In the genomic region with DNA sequence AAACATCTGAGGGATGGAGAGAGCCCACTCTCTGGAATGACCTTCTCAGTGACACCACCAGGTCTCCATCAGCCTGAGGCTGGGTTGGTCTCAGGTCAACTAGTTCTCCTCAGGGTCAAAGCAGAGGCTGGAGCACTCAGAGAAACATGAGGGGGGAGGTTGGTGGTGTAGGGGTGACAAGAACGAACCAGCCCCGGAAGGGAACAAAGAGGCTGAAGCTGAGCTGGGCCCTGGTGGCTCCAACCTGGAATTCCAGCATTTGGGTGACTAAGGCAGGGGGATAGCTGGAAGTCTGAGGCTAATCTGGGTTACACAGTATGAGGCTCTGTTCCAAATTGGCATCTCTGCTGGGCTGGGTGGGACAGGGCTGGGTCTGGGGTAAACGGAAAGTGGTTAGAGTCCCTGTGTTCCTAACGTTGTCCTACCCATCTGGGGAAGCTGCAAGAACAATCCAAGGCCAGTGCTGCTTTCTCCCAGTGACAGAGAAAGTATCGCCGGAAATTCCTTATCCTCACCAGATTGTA, we compare ENCODE assay signal across 10 mouse cellular contexts. TPM values are rescaled to one million over a fixed set of nuclear protein-coding genes. Genes with fewer than 3 reads are reported as not detected.
DNase-seq lines count a peak whose midpoint lies in the region; ATAC-seq and TF ChIP-seq lines count a peak whose summit lies in the region.
"Had no signal": no experiment of that assay in that cellular context is flagged by ENCODE, and none has a peak within 500 bp of the region (broad histone marks: within the 10 kb centered on the region; RNA-seq: fewer than 3 reads in every experiment).

No protein-coding gene starts in this region.

- TF ChIP-seq POLR2A in cerebellum, adult 2 months (IDR thresholded peaks at IDR 0.05; ENCODE audit: borderline replicate concordance, insufficient read depth, low read length) = no peak

- WGBS in heart, embryonic 13.5 days = 13% methylated on average over 6 of the region's 6 CpGs
- WGBS in stomach, embryonic 14.5 days = 25% methylated on average over 6 of the region's 6 CpGs
- WGBS in stomach, postnatal 0 days = 38% methylated on average over 6 of the region's 6 CpGs
- WGBS in hindbrain, postnatal 0 days = 35% methylated on average over 6 of the region's 6 CpGs
- WGBS in neural tube, embryonic 14.5 days = 33% methylated on average over 6 of the region's 6 CpGs
- WGBS in cerebellum, adult 2 months = 52% methylated on average over 6 of the region's 6 CpGs

- peaks cover 14% of the 10 kb centered on the region for H3K27me3 ChIP-seq in heart, embryonic 13.5 days (replicated peaks)
- H3K27me3 ChIP-seq in stomach, embryonic 14.5 days (ENCODE audit: control insufficient read depth, insufficient read depth, low read length) = no peaks in the 10 kb centered on the region
- no peaks in the 10 kb centered on the region for H3K27me3 ChIP-seq in stomach, postnatal 0 days (ENCODE audit: control insufficient read depth, insufficient read depth, low read length)
- no peaks in the 10 kb centered on the region for H3K27me3 ChIP-seq in hindbrain, postnatal 0 days (ENCODE audit: insufficient read depth, low read length)
- no peaks in the 10 kb centered on the region for H3K27me3 ChIP-seq in neural tube, embryonic 14.5 days (ENCODE audit: control insufficient read depth, insufficient read depth, low read length)
- H3K27me3 ChIP-seq in cerebellum, adult 2 months (ENCODE audit: control insufficient read depth, insufficient read depth, low read length) = no peaks in the 10 kb centered on the region

- peak overlapping the region; percentile 54 for H3K9ac ChIP-seq in heart, embryonic 13.5 days
- H3K9ac ChIP-seq in stomach, embryonic 14.5 days (replicated peaks; ENCODE audit: low read depth, low read length) = no peak overlapping the region
- H3K9ac ChIP-seq in stomach, postnatal 0 days (ENCODE audit: low read length) = no peak overlapping the region
- no peak overlapping the region for H3K9ac ChIP-seq in hindbrain, postnatal 0 days (replicated peaks; ENCODE audit: low read length)
- 0 out of 2 replicates have a peak overlapping the region, but pooled peaks have one; percentile 32 for H3K9ac ChIP-seq in neural tube, embryonic 14.5 days (replicated peaks; ENCODE audit: low read depth, low read length)
- H3K9ac ChIP-seq: embryonic facial prominence, embryonic 13.5 days had no signal

- no peak for ATAC-seq in heart, embryonic 13.5 days (ENCODE audit: extremely low read depth, insufficient number of reproducible peaks, low FRiP score, low TSS enrichment)
- peak; percentile 25; the same call in 1 of the 2 replicates for ATAC-seq in stomach, embryonic 14.5 days (ENCODE audit: insufficient number of reproducible peaks, insufficient read depth, low FRiP score, low read depth)
- ATAC-seq in stomach, postnatal 0 days (ENCODE audit: low FRiP score, low TSS enrichment) = no peak
- ATAC-seq in hindbrain, postnatal 0 days = no peak
- ATAC-seq in neural tube, embryonic 14.5 days (ENCODE audit: low read depth) = 0 out of 2 replicates have a peak, but pooled peaks have one; percentile 19

- peak overlapping the region; percentile 33 for H3K4me2 ChIP-seq in heart, embryonic 13.5 days
- no peak overlapping the region for H3K4me2 ChIP-seq in stomach, embryonic 14.5 days (replicated peaks; ENCODE audit: low read depth, low read length)
- H3K4me2 ChIP-seq in stomach, postnatal 0 days (replicated peaks; ENCODE audit: low read depth) = no peak overlapping the region
- no peak overlapping the region for H3K4me2 ChIP-seq in hindbrain, postnatal 0 days (ENCODE audit: low read depth, low read length)
- no peak overlapping the region for H3K4me2 ChIP-seq in neural tube, embryonic 14.5 days (ENCODE audit: low read depth, low read length)

- no peak for TF ChIP-seq EP300 in stomach, postnatal 0 days (optimal IDR thresholded peaks at IDR 0.05)

- H3K9me3 ChIP-seq in heart, embryonic 13.5 days = no peaks in the 10 kb centered on the region
- no peaks in the 10 kb centered on the region for H3K9me3 ChIP-seq in stomach, embryonic 14.5 days (ENCODE audit: control insufficient read depth, low read depth, low read length)
- no peaks in the 10 kb centered on the region for H3K9me3 ChIP-seq in stomach, postnatal 0 days (ENCODE audit: control insufficient read depth, low read length)
- no peaks in the 10 kb centered on the region for H3K9me3 ChIP-seq in hindbrain, postnatal 0 days (ENCODE audit: low read length)
- H3K9me3 ChIP-seq in neural tube, embryonic 14.5 days (ENCODE audit: control insufficient read depth, low read length) = no peaks in the 10 kb centered on the region
- H3K9me3 ChIP-seq: embryonic facial prominence, embryonic 13.5 days had no signal

- no peak for TF ChIP-seq CTCF in stomach, postnatal 0 days (IDR thresholded peaks at IDR 0.05; ENCODE audit: low read depth)
- no peak for TF ChIP-seq CTCF in hindbrain, postnatal 0 days (IDR thresholded peaks at IDR 0.05; ENCODE audit: low read depth)
- TF ChIP-seq CTCF in cerebellum, adult 2 months (IDR thresholded peaks at IDR 0.05; ENCODE audit: borderline replicate concordance, insufficient read depth, low read depth, low read length) = no peak

- peaks cover 43% of the 10 kb centered on the region for H3K4me1 ChIP-seq in heart, embryonic 13.5 days
- H3K4me1 ChIP-seq in stomach, embryonic 14.5 days (ENCODE audit: control insufficient read depth, insufficient read depth, low read length) = no peaks in the 10 kb centered on the region
- no peaks in the 10 kb centered on the region for H3K4me1 ChIP-seq in stomach, postnatal 0 days (replicated peaks; ENCODE audit: control insufficient read depth, insufficient read depth)
- H3K4me1 ChIP-seq in hindbrain, postnatal 0 days (ENCODE audit: insufficient read depth, low read length) = no peaks in the 10 kb centered on the region
- peaks cover 4% of the 10 kb centered on the region for H3K4me1 ChIP-seq in neural tube, embryonic 14.5 days (ENCODE audit: control insufficient read depth, insufficient read depth, low read length)
- no peaks in the 10 kb centered on the region for H3K4me1 ChIP-seq in cerebellum, adult 2 months (ENCODE audit: control insufficient read depth, insufficient read depth, low read length)

- peak overlapping the region; percentile 68 for H3K27ac ChIP-seq in heart, embryonic 13.5 days (replicated peaks)
- no peak overlapping the region for H3K27ac ChIP-seq in stomach, embryonic 14.5 days (ENCODE audit: low read length)
- no peak overlapping the region for H3K27ac ChIP-seq in stomach, postnatal 0 days (replicated peaks)
- H3K27ac ChIP-seq in hindbrain, postnatal 0 days = 0 out of 2 replicates have a peak overlapping the region, but pooled peaks have one; percentile 2
- H3K27ac ChIP-seq in neural tube, embryonic 14.5 days (ENCODE audit: low read depth, low read length) = no peak overlapping the region
- no peak overlapping the region for H3K27ac ChIP-seq in cerebellum, adult 2 months (ENCODE audit: insufficient read depth, low read length)
- H3K27ac ChIP-seq: embryonic facial prominence, embryonic 13.5 days had no signal

- no peak overlapping the region for H3K4me3 ChIP-seq in heart, embryonic 13.5 days
- H3K4me3 ChIP-seq in stomach, embryonic 14.5 days (ENCODE audit: low read depth, low read length) = no peak overlapping the region
- no peak overlapping the region for H3K4me3 ChIP-seq in stomach, postnatal 0 days (ENCODE audit: low read depth, low read length)
- no peak overlapping the region for H3K4me3 ChIP-seq in hindbrain, postnatal 0 days (ENCODE audit: low read length)
- no peak overlapping the region for H3K4me3 ChIP-seq in neural tube, embryonic 14.5 days (ENCODE audit: low read depth, low read length)
- H3K4me3 ChIP-seq in cerebellum, adult 2 months (replicated peaks; ENCODE audit: insufficient read depth, low read depth, low read length) = no peak overlapping the region
- H3K4me3 ChIP-seq: embryonic facial prominence, embryonic 13.5 days had no signal

- no peaks in the 10 kb centered on the region for H3K36me3 ChIP-seq in heart, embryonic 13.5 days
- no peaks in the 10 kb centered on the region for H3K36me3 ChIP-seq in stomach, embryonic 14.5 days (ENCODE audit: control insufficient read depth, insufficient read depth, low read length)
- H3K36me3 ChIP-seq in stomach, postnatal 0 days (ENCODE audit: control insufficient read depth, insufficient read depth, low read length) = no peaks in the 10 kb centered on the region
- H3K36me3 ChIP-seq in hindbrain, postnatal 0 days (ENCODE audit: insufficient read depth, low read length) = no peaks in the 10 kb centered on the region
- H3K36me3 ChIP-seq in neural tube, embryonic 14.5 days (ENCODE audit: control insufficient read depth, insufficient read depth, low read length) = 0 out of 2 replicates have a peak, but pooled peaks cover 2% of the 10 kb centered on the region
- H3K36me3 ChIP-seq: embryonic facial prominence, embryonic 13.5 days had no signal

- no peak for DNase-seq in heart, adult 8-10 months (ENCODE audit: low spot score)
- no peak for DNase-seq in stomach, postnatal 0 days (ENCODE audit: low spot score)
- no peak for DNase-seq in hindbrain, postnatal 0 days (ENCODE audit: low spot score)
- no peak for DNase-seq in right cerebral cortex, postnatal 10 days (ENCODE audit: low spot score in 2 of 2)
- DNase-seq in cerebellum, adult 2 months = no peak

RNA-seq across cellular contexts. Expression of a gene that starts 27.9 kb away (rescaled TPM):
- polyA plus RNA-seq in heart, embryonic 13.5 days (2015; fragmentation: Nextera tagmentation; extraction: Ambion mirVana) = 0.07 and 0.08 TPM in 2 replicates
- under 1 TPM; 0.49 to 0.90 (median 0.64) TPM for total RNA-seq in heart, adult 8-10 months (2022)
- 0.29 and 0.55 TPM in 2 replicates for polyA plus RNA-seq in stomach, embryonic 14.5 days (2014; fragmentation: Nextera tagmentation; extraction: Ambion mirVana)
- 0.17 and 0.22 TPM in 2 replicates for polyA plus RNA-seq in stomach, postnatal 0 days (2015; fragmentation: Nextera tagmentation; extraction: Ambion mirVana)
- total RNA-seq in hindbrain, postnatal 0 days (2014; rRNA removed) = 11.1 and 11.8 TPM in 2 replicates
- polyA plus RNA-seq in hindbrain, postnatal 0 days (2015; fragmentation: Nextera tagmentation; extraction: Ambion mirVana) = 3.0 and 3.5 TPM in 2 replicates
- polyA plus RNA-seq in neural tube, embryonic 14.5 days (2014; fragmentation: Nextera tagmentation; extraction: Ambion mirVana) = 4.1 and 7.5 TPM in 2 replicates
- polyA plus RNA-seq in cerebellum, adult 2 months (2012; rRNA removed) = 40.4 and 41.4 TPM in 2 replicates
- total RNA-seq: liver, adult 2 months had no signal

RNA-seq across cellular contexts. Expression of a gene that starts 40.0 kb away (rescaled TPM):
- 0.23 and 0.28 TPM in 2 replicates for polyA plus RNA-seq in heart, embryonic 13.5 days (2015; fragmentation: Nextera tagmentation; extraction: Ambion mirVana)
- total RNA-seq in heart, adult 8-10 months (2022) = 1 to 10 TPM in 3 of 4 experiments, under 1 TPM in 1; 0.78 to 2.1 (median 1.2) TPM
- 1.0 and 1.7 TPM in 2 replicates for polyA plus RNA-seq in stomach, embryonic 14.5 days (2014; fragmentation: Nextera tagmentation; extraction: Ambion mirVana)
- polyA plus RNA-seq in stomach, postnatal 0 days (2015; fragmentation: Nextera tagmentation; extraction: Ambion mirVana) = 1.1 and 1.2 TPM in 2 replicates
- 2.2 and 3.7 TPM in 2 replicates for total RNA-seq in hindbrain, postnatal 0 days (2014; rRNA removed)
- 0.87 and 0.89 TPM in 2 replicates for polyA plus RNA-seq in hindbrain, postnatal 0 days (2015; fragmentation: Nextera tagmentation; extraction: Ambion mirVana)
- polyA plus RNA-seq in neural tube, embryonic 14.5 days (2014; fragmentation: Nextera tagmentation; extraction: Ambion mirVana) = 0.45 and 0.51 TPM in 2 replicates
- 1.1 TPM in 2 replicates for polyA plus RNA-seq in cerebellum, adult 2 months (2012; rRNA removed)

Comparison
In these comparisons a context has a peak if more than half of its experiments do, and no peak if none do; other contexts are left out.
1. ATAC-seq: peak in stomach, embryonic 14.5 days (single experiment) and neural tube, embryonic 14.5 days (single experiment); none in heart, embryonic 13.5 days (single experiment), stomach, postnatal 0 days (single experiment) and hindbrain, postnatal 0 days (single experiment).
2. H3K27ac ChIP-seq: peak in heart, embryonic 13.5 days (single experiment) and hindbrain, postnatal 0 days (single experiment); none in stomach, embryonic 14.5 days (single experiment), stomach, postnatal 0 days (single experiment), neural tube, embryonic 14.5 days (single experiment) and cerebellum, adult 2 months (single experiment).
3. H3K9ac ChIP-seq: peak in heart, embryonic 13.5 days (single experiment) and neural tube, embryonic 14.5 days (single experiment); none in stomach, embryonic 14.5 days (single experiment), stomach, postnatal 0 days (single experiment) and hindbrain, postnatal 0 days (single experiment).